Mouse (Mus musculus): ENCODE measurements around the gene Ndufv3. TPM values are rescaled to one million over a fixed set of nuclear protein-coding genes. Genes with fewer than 3 reads are reported as not detected.

The Ndufv3 gene
- polyA plus RNA-seq (2012; rRNA removed), result 84.0 and 145 TPM in 2 replicates

DNA sequence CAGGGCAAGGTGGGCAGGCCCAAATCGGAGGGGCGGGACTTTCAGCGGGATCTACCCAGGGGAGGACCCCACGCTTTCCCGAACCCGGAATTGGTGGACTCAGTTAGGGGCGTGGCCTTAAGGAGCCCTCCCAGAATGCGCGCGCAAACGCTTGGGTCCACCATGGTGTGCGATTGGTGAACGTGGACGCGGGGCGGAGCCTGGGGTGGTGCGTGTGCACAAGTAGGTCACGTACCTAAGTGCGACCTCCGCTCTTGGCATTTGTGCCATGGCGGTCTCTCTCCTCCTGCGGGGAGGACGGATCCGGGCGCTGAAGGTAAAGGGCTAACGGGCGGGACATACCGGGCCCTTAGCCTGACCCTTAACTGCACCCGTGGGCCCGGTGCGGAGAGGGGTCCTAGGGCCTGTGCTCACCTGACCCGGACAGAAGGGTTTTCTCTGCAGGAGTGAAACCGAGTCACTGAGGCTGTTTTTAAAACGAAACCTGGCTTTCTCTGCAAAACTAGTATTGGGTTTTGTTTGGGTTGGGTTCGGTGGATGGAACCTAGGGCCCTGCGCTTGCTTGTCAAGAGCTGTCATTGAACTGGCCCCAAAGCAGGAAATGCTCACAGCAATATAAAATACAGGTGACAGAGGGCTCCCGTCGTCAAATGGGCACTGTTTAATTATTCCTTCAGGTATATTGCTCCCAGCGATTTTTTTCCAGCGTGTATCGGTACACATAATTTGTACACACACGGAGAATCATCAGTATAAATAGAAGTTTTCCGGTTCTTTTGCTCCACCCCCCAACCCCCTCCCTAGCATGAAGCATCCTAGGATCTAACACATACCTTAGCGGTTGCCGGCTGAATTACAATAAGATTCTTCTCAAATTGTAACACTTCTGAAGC lies at the start of gene Ndufv3, which contains the start of gene Wdr4:
Gene Ndufv3, plus strand, starts transcription at position 170 of the 893 bp plus-strand sequence.
Gene Wdr4, minus strand, starts transcription at position 35 of the 893 bp plus-strand sequence.

DNA sequence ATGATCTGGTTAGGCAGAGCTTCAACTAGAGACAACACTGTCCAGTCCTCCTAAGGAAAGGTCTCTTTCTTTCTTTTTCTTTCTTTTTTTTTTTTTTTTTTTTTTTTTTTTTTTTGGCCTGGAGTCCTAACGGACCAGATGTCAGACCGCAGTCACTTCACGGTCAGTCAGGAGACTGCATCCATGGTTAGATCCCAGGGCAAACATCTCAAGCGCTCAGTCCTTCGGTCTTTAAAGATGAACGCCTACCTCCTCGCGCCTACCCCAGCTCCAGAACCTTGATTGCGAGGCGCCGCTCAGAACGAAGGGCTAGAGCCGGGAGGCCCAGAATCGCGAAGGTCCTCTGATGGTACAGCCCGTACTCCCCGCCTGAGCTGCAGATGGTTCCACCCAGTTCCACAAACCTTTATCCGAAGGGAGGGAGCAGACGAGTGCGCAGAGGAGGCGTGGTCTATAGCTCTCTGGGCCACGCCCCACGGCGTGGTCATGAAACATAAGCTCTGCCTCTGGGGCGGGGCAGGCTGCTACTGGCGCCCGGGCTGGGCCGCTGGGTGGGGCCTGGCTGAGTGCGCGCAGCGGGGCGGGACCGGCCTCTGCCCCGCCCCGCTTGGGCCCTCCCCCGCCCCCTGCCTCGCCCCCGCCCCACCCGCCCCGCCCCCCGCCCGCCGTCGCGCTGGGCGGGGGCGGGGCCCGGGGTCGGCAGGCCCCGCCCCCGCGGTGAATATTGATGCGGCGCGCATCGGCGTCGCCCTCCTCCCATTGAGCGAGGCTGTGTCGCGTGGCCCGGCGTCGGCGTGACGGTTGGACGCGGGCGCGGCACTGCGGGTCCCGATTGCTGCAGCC lies 44.3 kb downstream of the Ndufv3 start, which contains the start of gene Pknox1:
Gene Pknox1, plus strand, starts transcription at position 720 of the 843 bp plus-strand sequence.

Other genes with a start within 250 kb of the Ndufv3 start
- gene Rsph1, start 242.7 kb upstream of the Ndufv3 start, polyA plus RNA-seq (2012; rRNA removed), result 6.4 and 7.8 TPM in 2 replicates
- 15.2 and 18.6 TPM in 2 replicates for gene Slc37a1, start 233.3 kb upstream of the Ndufv3 start, polyA plus RNA-seq (2012; rRNA removed)
- gene Pde9a, start 133.9 kb upstream of the Ndufv3 start, polyA plus RNA-seq (2012; rRNA removed), result 19.7 and 31.7 TPM in 2 replicates
- gene Wdr4, start 135 bp upstream of the Ndufv3 start, polyA plus RNA-seq (2012; rRNA removed), result 64.5 and 67.7 TPM in 2 replicates
- gene Pknox1, start 44.6 kb downstream of the Ndufv3 start, polyA plus RNA-seq (2012; rRNA removed), result 43.8 and 47.2 TPM in 2 replicates
- 192 and 211 TPM in 2 replicates for gene Cbs, start 117.1 kb downstream of the Ndufv3 start, polyA plus RNA-seq (2012; rRNA removed)
- 43.1 and 52.3 TPM in 2 replicates for gene U2af1, start 138.8 kb downstream of the Ndufv3 start, polyA plus RNA-seq (2012; rRNA removed)
- 0.16 and 0.29 TPM in 2 replicates for gene Cryaa, start 157.7 kb downstream of the Ndufv3 start, polyA plus RNA-seq (2012; rRNA removed)